Mouse (Mus musculus) urinary bladder, postnatal 10 days (tissue): ENCODE results near the gene Tjp2.
"Not testable (repeated sequence)": the region's sequence is repeated elsewhere in the genome, so short reads cannot be mapped to it uniquely, and the experiment has no call there.

Source experiments
- DNase-seq: peaks from one replicate; pipeline ENCODE4 v3.0.0; 2022; ENCODE audit warnings: low spot score

Gene Tjp2

DNA sequence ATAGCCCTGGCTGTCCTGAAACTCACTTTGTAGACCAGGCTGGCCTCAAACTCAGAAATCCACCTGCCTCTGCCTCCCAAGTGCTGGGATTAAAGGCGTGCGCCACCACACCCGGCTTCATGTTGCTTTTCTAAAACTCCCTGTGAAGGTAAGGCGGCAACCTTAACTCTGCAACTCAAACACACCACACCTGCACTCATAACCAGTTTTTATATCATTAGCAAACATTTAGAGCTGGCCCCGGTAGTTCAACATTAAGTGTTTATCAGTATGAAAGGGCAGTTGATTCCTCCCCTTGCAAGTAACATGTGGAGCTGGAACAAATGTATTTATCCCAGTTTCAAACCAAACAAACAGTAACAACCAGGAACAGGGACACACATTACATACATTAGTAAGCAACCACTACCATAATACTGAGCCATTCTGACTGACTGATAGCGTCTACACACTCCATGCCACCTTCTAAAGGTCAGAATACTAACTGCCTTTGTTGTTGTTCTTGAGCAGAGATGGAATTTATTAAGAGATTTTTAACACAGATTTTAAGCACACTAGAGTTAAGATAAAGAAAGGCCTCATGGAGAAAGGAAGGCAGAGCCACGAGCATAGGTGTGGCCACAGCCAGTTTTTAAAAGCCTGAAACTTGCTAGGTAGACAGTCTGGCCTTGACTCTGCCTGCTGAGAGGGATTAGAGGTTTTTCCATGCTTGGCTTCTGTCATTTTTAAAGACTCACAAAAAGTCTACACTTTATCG is 101.1 kb downstream of the Tjp2 start:
- DNase-seq: no peak

DNA sequence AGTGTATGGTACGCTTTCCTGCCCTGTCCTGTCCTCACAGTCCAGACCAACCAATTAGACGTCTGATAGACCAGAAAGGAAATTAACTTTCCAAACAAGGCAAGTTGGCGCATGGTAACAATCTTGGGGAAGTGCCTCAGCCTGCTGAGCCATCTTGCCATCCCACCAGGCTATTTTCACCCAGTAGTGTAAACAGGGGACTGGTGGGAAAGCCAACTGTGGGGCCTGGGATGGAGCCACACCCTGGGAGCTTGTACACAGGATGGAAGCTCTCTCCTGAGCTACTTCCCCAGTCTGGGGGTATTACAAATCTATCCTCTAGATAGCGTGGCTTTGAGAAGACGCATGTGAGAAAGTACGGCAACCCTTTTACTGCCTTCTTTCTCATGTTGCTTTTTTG is 101.7 kb downstream of the Tjp2 start:
- DNase-seq: no peak

DNA sequence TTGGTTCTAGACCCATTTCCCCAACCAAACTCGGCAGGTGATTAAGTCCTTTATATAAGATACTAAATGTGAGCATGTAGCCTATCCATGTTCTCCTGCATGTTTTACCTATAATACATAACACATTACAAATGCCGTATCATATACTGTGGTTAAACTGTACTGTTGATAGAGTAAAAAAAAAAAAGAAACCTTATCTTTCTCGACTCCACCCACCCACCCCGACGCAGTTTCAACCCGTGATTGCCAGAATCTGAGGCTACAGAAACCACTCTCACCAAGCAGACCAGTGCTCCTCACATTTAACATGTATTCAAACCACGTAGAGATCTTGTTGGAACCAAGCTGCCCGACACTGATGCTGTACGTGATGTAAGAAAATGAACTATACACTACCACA is 102.2 kb downstream of the Tjp2 start:
- no peak for DNase-seq

DNA sequence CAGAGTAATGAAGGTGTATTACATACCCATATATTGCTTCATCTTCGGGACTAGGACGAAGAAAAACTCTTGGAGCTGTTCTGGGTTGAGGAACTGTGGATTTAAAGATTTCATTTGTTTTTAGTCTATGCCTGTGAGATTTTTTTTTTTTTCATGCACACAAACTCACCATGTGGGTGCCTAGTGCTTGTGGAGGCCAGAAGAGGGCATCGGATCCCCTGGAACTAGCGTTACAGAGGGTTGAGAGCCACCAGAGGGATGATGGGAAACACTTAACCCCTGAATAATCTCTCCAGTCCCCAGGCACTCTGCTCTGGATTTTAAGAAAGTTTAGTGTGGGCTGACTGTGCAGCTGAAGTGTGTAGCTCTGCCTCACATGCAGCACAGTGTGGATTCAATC is 104.0 kb downstream of the Tjp2 start:
- DNase-seq: no peak

DNA sequence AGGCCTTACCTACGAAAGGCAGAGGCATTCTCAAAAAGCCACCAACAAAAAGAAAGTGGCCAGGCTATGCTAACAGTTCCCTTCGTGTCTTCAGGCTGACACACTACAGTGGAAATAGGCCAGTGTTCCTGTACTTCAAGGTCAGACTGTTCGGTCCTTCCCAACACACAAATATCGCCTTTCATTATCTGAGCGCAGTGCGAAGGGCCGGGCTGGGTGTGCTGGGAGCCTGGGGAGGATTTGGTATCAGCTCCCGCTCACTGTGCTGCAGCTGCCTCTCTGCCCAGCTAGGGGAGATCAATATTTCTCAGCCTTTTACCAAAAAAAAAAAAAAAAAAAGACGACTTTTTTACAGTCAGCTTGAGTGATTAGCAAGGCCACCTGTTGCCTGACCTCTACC is 106.1 kb downstream of the Tjp2 start:
- DNase-seq: no peak

DNA sequence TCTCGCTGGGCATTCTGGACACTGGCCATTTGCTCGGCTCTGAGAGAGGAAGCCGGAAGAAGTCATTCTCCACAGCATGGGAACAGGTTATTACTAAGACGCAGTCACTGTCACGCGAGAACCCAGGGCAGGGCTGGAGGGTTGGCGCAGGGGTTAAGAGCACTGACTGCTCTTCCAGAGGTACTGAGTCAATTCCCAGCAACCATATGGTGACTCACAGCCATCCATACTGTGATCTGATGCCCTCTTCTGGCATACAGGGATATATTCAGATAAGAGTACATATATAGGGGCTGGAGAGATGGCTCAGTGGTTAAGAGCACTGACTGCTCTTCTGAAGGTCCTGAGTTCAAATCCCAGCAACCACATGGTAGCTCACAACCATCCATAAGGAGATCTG is 113.2 kb downstream of the Tjp2 start:
- no peak for DNase-seq

DNA sequence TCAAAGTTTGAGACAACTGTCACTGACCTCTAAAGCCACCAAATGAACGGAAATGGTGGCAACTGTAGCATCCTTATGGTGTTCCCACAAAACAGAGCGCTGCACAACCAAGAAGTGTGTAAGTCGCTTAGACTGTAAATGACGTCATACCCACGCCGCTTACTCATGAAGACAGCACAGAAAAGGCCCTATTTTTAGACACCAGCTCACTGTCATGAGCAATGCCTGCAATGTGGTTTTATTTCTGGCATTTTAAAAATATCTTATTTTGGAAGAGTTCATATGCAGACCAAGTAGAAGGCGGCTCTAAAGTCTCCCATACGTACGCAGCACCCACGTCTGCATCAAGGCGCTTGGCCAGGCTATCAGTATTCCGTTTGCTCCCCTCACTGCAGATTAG is 117.1 kb downstream of the Tjp2 start:
- no peak for DNase-seq

DNA sequence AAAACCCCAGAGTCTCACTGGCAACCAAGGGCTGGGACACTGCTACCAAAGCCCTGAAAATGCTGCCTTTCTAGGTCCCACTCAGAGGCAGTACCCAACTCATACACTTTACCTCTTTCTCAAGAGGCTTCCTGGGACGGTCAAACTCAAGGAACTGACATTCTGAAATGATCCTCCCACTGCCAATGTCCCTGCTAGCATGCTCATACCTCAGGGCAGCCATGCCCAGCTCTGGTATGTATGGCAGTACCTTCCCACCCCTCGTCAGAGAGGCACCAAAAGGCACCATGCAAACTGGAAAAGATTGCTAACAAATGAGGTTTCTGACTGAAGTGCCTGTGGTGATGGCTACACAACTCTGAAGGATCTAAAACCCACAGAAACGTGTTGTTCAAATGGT is 121.0 kb downstream of the Tjp2 start:
- DNase-seq: no peak

DNA sequence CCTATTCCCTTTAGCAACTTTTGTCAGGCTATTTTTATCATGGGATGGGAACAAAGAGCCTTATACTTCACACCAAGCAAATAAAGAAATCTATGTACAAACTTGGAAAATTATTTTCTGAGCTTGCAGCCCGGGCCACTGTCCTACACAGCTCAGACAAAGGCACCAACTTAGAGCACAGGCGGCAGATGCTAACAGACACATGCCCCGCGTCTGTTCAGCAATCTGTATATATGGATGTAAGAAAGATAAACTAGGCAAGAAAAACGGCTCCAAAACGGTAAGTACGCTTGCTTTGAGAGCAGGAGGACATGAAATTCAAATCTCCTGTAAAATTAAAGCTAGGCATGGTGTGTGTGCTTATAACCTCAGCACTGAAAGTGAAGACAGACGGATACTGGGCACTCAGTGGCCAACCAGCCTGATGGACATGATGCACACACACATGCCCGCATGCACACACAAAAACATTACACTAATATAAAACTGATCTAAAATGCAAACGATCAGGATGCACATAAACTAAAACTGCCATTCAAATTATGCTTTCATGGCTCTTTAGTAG is 122.2 kb downstream of the Tjp2 start:
- DNase-seq: no peak

DNA sequence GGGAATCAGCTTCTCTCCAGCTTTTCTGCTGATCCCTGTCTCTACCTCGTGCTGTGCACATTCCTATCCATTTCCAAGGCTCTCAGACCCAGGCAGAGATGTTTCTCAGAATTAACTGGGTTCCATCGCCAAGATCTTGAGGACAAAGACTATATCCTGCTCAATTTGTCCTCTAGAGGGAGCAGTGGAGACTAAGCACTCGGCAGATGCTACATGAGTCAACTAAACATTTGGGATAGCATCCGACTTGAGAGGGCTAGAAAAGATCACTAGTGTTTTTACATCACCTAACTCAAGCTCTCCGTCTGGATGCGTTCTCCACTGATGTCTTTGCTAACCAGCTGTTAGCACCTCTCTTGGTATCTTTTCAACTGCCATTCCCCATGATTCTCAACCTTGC is 123.6 kb downstream of the Tjp2 start:
- DNase-seq: no peak

DNA sequence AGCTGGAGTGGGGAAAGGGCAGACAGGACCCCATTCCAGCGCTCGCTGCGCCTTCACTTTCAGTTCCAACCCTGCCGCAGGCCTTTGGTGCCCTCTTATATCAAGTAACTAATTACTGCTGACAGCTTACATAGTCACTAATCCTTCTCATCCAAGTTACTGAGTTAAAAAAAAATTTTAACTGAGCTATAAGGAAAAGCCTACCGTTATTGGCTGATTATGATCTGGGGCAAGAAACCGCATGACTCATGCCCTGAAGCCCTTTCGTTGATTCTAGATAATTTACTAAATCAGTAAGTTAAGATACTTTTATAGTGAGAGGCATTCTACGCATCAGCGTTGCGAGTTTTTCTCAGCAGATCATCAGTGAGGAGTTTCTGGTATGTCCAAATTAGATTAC is 126.1 kb downstream of the Tjp2 start:
- no peak for DNase-seq

DNA sequence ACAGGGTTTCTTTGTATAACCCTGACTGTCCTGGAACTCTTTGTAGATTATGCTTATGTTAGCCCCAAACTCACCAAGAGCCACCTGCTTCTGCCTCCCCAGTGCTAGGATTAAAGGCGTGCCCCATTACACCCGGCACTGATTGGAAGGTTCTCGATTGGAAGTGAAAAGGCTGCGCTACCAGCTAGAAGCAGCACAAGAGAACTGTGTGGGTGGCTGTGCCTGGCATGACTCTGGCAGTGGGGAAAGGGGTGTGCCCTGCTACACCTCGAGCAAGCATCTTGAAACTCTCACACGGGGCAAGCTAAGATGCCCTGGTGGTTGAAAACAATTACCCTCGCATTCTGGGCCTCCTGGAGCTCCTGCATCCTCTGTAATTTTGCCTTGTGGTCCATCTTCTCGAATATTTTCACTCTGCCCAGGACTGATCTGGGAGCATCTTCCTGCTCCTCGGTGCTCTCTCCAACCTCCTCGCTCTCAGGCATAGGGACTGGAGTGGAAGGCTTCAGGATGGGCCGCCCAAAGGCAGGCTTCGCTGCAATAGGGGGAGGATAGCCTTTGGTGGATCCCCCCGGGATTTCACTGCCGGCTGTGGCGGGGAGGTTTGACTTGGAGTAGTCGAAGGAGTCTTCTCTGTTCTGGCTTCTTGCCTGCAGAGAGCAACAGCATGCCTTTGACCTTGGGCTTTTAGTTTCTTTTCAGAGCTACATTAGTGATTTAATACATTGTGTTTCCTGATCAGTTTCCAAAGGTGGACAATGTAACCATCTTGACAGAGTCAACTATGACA is 127.0 kb downstream of the Tjp2 start:
- no peak for DNase-seq

DNA sequence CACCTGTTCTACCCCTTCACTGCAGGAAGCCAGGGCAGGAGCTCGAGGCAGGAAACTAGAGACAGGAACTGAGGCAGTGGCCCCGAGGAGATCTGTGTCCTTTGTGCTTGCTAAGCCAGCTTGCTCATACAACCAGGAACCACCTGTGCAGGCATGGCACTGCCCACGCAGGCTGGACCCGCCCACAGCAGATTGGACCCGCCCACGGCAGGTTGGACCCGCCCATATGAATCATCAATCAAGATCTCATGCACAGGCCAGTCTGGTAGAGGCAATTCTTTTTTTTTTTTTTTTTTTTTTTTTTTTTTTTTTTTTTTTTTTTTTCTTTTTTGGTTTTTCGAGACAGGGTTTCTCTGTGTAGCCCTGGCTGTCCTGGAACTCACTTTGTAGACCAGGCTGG is 132.8 kb downstream of the Tjp2 start:
- DNase-seq: not testable (repeated sequence)

DNA sequence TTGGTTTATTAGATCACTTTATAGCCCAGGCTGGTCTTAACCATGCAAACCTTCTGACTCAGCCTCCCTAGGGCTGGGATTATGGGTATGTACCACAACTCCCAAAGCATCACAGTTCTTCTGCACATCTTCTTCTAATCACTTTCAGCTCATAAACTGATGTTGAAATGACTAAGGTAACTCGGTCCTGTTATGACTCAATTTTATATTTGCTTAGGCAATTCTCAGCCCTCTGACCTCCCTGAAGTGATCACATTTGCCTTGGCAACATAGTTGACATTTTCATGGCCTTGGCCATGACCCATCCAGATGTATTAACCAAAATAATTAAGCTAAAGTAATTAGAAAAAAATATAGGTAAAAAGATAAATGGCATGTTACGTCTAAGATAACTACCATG is 134.5 kb downstream of the Tjp2 start:
- no peak for DNase-seq

DNA sequence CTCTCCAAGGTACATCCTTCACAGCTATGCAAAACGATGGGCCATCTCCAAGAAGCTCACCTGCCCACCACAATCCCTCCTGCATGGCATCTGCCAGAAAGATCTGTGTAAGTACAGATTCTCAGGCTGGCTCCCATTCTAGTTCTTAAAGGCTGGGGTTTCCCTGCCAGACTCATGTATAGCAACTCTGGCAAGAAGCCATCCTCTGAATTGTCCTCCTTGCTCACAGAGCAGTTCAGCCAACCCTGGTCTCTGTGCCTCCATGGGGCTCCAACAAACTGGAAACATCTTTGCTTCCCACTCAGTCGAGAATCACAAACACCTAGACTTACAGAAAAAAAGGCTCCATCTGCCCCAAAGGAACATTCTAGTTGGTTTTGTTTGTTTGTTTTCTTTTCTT is 139.5 kb downstream of the Tjp2 start:
- DNase-seq: no peak

DNA sequence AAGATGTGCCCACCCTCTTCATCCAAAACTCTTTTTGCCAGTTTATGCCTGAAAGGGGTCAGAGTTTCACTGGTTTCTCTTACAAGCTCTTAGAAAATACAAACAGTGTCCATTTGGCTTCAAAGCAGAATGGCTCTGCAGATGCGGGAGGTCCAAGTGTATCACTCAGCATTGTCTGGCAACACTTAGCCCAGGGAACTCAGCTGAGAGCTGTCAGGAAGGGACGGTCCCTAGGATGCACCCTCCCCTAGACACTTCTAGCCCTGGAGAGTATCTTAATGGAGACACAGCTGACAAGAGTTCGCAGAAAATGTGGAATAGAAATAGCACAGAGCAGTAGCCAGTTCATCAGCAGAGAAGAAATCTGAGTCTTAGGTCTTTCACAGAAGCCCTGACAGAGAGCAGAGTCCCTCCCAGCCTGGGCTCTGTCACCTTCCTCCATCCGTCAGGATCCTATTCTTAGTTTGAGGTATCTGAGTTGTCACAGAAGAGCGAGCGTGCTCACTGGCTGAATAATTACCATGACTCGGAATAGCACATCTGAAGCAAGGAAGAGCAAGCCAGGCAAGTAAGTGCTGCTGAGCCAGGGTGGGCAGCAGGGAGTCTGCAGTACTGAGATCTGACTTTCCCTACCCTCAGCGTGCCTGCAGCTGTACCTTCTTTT is 144.3 kb downstream of the Tjp2 start:
- no peak for DNase-seq

DNA sequence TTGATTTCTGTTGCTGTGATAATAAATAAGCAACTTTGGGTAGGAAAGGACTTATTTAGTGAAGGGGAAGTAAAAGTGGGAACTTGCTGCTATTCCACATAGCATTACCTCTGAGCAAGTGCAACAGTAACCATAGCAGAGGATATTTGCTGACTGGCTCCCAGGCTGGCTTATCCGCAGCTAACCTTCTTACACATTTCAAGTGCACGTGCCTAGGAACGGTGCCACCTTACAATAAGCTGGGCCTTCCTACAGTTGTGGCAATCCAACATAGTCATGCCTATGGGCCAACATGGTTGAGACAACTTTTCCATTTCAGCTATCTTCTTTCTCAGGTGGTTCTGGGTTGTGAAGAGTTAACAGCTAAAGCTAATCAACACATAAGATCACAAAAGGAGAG is 147.2 kb downstream of the Tjp2 start:
- DNase-seq: no peak

DNA sequence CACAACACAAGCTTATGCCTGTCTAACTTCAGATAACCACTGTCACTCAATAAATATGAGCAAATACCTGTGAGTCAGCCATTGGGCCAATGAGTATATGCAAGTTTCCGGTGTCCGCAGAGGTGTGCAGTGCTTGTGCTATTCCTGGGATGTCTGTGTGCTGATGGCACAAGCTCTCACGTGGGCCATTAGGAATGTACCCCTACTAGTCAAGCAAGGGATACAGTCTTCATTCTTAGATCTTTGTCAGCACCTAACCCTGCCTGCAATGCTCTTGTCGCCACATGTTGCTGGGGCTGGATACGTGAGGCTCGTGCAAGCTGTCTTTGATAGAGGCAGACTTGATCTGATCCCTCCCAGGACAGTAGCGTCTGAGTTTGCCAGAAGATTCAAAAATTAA is 148.3 kb downstream of the Tjp2 start:
- DNase-seq: no peak

DNA sequence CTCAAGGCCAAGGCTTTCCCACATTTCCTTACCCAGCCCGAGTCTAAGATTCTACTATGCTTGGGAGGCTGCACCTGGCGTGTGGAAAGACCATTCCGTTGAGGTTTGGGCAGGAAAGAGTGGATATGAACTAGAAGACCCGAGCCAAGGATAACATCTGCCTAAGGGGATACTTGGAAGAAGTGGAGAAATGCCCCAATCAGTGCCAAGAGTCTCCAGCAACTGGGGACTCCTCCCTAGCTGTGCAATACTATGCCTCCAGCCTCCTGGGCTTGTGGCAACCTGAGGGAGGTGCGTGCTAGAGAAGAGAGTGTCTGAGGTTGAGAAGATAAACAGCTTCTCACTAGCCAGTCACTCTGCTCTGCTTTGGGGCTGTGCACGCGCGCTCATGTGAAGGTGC is 148.9 kb downstream of the Tjp2 start:
- no peak for DNase-seq

DNA sequence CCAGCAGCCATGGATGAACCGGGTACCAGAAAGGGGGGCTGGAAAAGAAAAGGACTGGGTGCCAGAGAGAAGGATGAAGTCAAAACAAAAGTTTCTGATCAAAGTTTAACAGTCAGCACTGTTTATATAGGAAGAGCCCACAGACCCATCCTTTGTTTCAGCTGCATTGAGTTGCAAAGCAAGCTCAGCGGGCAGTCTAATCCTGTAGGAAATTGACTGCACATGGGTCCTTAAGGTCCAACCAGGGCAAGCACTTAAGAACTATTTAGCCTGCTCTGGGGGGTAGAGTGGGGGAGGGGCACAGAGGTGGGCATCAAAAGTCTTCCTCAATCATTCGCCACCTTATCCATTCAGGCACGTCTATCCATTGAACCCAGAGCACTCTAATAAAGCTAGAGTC is 151.7 kb downstream of the Tjp2 start:
- DNase-seq: no peak

DNA sequence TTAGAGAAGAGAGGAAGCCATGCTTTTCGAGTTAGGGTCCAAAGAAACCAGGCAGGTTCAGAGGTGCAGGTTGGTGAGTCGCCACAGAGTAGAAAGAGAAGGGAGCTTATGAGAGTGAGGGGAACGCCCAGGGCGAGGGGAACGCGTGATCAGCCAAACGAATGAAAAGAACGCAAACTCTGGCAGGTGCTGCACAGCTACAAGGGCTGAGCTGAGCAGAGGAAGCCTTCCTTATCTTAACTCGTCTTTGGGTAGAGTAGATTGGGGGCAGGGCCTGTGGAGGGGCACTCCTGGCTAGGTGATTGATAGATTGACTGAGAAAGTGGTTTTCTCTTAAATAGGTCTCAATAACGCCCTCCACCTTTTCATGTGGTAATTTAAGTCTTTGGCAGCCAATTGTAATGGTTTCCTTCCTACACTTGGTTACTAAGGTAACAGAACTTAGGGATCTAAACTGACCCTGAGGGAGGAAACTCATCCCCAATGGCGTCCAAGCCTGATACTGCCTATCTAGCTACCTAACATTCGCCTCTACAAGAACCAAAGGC is 160.4 kb downstream of the Tjp2 start:
- DNase-seq: no peak

DNA sequence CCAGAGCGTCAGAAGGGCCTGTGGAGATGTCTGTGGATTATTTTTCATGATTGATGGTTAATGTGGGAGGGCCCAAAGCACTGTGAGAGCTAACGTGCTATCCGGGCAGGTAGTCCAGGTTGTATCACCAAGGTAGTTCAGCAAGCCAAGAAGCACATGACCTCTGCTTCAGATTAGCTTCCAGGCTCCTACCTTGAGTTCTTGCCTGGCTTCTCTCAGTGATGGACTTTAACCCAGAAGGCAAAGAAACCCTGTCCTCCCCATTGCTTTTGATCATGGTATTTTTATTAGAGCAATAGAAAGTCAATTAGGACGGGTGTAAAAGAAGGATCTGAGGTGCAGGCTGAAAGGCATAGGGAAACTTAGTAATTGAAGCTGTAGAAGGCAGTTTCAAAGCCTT is 161.2 kb downstream of the Tjp2 start:
- DNase-seq: no peak

DNA sequence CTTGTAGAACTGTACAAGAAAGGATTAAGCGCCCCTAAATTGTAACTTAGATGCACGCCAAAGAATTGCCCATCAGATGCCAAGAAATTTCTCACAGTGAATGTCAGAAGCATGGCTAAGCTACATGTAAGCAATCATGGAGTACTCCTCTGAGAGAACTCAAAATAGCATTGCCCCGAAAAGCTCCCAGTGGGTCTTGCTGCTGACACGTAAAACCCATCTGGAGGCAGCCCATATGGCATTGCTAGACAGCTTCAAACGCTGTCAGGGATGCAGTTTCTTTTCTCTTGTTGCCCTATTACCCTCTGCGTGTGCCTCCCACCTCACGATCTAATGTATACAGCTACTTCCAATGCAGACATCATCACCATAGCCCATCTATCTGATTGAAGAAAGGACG is 166.0 kb downstream of the Tjp2 start:
- no peak for DNase-seq
